Mouse (Mus musculus) stomach, embryonic 14.5 days (tissue): ENCODE results near the gene Herc6. TPM values are rescaled to one million over a fixed set of nuclear protein-coding genes. Genes with fewer than 3 reads are reported as not detected.
"Not testable (repeated sequence)": the region's sequence is repeated elsewhere in the genome, so short reads cannot be mapped to it uniquely, and the experiment has no call there.

ENCODE experiments used
- ATAC-seq: fragments of 200-750 bp; cut with Nextera tagmentation; 2 replicates; pipeline ENCODE4 v1.8.0; 2017; ENCODE audit warnings: low read depth, moderate TSS enrichment; ENCODE audit not compliant: insufficient number of reproducible peaks, insufficient read depth, low FRiP score
- H3K27ac ChIP-seq: fragments of 300-500 bp; sonication (generic); 2 replicates; pipeline ENCODE4 v1.5.1; 2014; ENCODE audit warnings: mild to moderate bottlenecking, low read length, moderate library complexity, mixed read lengths
- H3K27me3 ChIP-seq: fragments of 300-500 bp; sonication (generic); 2 replicates; pipeline ENCODE4 v1.6.1; 2014; ENCODE audit warnings: low read length, control low read depth, mixed read lengths; ENCODE audit not compliant: control insufficient read depth, insufficient read depth
- H3K36me3 ChIP-seq: fragments of 300-500 bp; sonication (generic); 2 replicates; pipeline ENCODE4 v1.6.1; 2014; ENCODE audit warnings: mild to moderate bottlenecking, control low read depth, low read length, moderate library complexity, mixed read lengths; ENCODE audit not compliant: control insufficient read depth, insufficient read depth
- H3K4me1 ChIP-seq: fragments of 300-500 bp; sonication (generic); 2 replicates; pipeline ENCODE4 v1.6.1; 2014; ENCODE audit warnings: low read length, control low read depth, mixed read lengths; ENCODE audit not compliant: control insufficient read depth, insufficient read depth
- H3K4me2 ChIP-seq: fragments of 300-500 bp; sonication (generic); replicated peaks from 2 replicates; pipeline ENCODE4 v1.6.1; 2014; ENCODE audit warnings: low read depth, low read length, control low read depth
- H3K4me3 ChIP-seq: fragments of 300-500 bp; sonication (generic); 2 replicates; pipeline ENCODE4 v1.5.1; 2014; ENCODE audit warnings: low read depth, low read length, control low read depth
- H3K9ac ChIP-seq: fragments of 300-500 bp; sonication (generic); replicated peaks from 2 replicates; pipeline ENCODE4 v1.6.1; 2014; ENCODE audit warnings: low read depth, mild to moderate bottlenecking, control low read depth, low read length, moderate library complexity, mixed read lengths
- H3K9me3 ChIP-seq: fragments of 300-500 bp; sonication (generic); 2 replicates; pipeline ENCODE4 v1.6.1; 2016; ENCODE audit warnings: low read depth, low read length, control low read depth; ENCODE audit not compliant: control insufficient read depth
- WGBS: fragments of 180-500 bp; shearing (Covaris S2); extraction: QIAGEN DNeasy Blood & Tissue Kit; methylation state at CpG from one replicate; pipeline ENCODE4 v1.1.7; 2014; 5-methylcytosine and 5-hydroxymethylcytosine counted together
- polyA plus RNA-seq: library from polyadenylated mRNA; unstranded; fragments of >200 nt; fragmentation: Nextera tagmentation; extraction: Ambion mirVana; gene quantifications from 2 replicates; pipeline ENCODE4 v1.2.1, GENCODE M21; 2014

Gene Herc6
- polyA plus RNA-seq, 1 experiment from 2014 or later, result 3.2 TPM

- Histone ChIP-seq H3K4me2 (peak overlapping the region; percentile 60), H3K36me3 (no peaks in the 10 kb centered on the region), H3K4me1 (peaks cover 5% of the 10 kb centered on the region; the same call in 1 of the 2 replicates), H3K9ac (0 out of 2 replicates have a peak overlapping the region, but pooled peaks have one; percentile 25), H3K9me3 (no peaks in the 10 kb centered on the region), H3K27ac (peak overlapping the region; percentile 76), H3K4me3 (peak overlapping the region; percentile 71), H3K27me3 (no peaks in the 10 kb centered on the region)
- 23% methylated on average over 14 of the region's 14 CpGs for WGBS
- 0 out of 2 replicates have a peak, but pooled peaks have one; percentile 10 for ATAC-seq
Measured at GRCm38 (mm10) chr6:57535971-57536669, 44.7 kb upstream of the Herc6 start.

DNA sequence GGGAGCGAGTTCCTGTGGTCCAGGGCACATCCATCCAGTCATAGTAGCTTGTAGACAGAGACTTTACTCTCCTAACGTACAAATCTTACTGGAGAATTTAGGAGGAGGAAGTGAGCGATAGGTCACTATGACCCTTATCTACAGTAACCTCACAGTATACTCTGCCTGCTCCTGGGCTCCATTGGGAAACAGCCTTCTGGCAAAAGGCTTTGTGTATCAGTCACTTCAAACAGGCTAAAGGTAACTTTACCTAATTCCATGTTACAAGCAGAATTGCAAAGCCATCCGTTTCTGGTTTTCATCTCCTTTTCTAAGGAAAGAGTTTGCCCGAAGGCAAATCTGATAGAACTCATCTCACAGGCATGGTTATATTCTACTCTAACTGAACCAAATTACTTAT, 42.9 kb upstream of the Herc6 start:
- Histone ChIP-seq H3K27ac (no peak overlapping the region), H3K36me3 (no peaks in the 10 kb centered on the region), H3K4me1 (peaks cover 5% of the 10 kb centered on the region; the same call in 1 of the 2 replicates), H3K4me2 (no peak overlapping the region), H3K9me3 (no peaks in the 10 kb centered on the region), H3K4me3 (no peak overlapping the region), H3K9ac (no peak overlapping the region), H3K27me3 (no peaks in the 10 kb centered on the region)
- ATAC-seq, result no peak
- 82% methylated on average over 5 of the region's 5 CpGs for WGBS

- H3K9ac ChIP-seq, result no peak overlapping the region
- no peak for ATAC-seq
- H3K4me2 ChIP-seq, result no peak overlapping the region
- H3K4me3 ChIP-seq, result no peak overlapping the region
- H3K27me3 ChIP-seq, result no peaks in the 10 kb centered on the region
- no peak overlapping the region for H3K27ac ChIP-seq
- WGBS, result 71% methylated on average over 5 of the region's 5 CpGs
- no peaks in the 10 kb centered on the region for H3K4me1 ChIP-seq
- H3K36me3 ChIP-seq, result no peaks in the 10 kb centered on the region
- no peaks in the 10 kb centered on the region for H3K9me3 ChIP-seq
Measured at GRCm38 (mm10) chr6:57540950-57541498, 39.8 kb upstream of the Herc6 start.

- H3K9me3 ChIP-seq, result no peaks in the 10 kb centered on the region
- H3K27me3 ChIP-seq, result no peaks in the 10 kb centered on the region
- no peak overlapping the region for H3K9ac ChIP-seq
- WGBS, result 66% methylated on average over 1 of the region's 1 CpGs
- no peak overlapping the region for H3K27ac ChIP-seq
- ATAC-seq, result no peak
- no peak overlapping the region for H3K4me3 ChIP-seq
- no peaks in the 10 kb centered on the region for H3K4me1 ChIP-seq
- H3K36me3 ChIP-seq, result no peaks in the 10 kb centered on the region
- H3K4me2 ChIP-seq, result no peak overlapping the region
Measured at GRCm38 (mm10) chr6:57541737-57542335, 39.0 kb upstream of the Herc6 start.

DNA sequence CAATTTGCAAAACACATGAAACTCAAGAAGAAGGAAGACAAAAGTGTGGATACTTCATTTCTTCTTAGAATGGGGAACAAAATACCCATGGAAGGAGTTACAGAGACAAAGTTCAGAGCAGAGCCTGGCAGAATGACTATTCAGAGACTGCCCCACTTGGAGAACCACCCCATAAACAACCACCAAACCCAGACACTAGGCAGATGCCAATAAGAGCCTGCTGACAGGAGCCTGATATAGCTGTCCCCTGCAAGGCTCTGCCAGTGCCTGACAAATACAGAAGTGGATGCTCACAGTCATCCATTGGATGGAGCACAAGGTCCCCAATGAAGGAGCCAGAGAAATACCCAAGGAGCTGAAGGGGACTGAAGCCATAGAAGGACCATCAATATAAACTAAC, 37.2 kb upstream of the Herc6 start:
- not testable (repeated sequence) for H3K36me3 ChIP-seq

GRCm38 (mm10) chr6:57544866-57545265, 35.9 kb upstream of the Herc6 start:
- Histone ChIP-seq H3K4me3 (no peak overlapping the region), H3K9me3 (no peaks in the 10 kb centered on the region), H3K4me1 (no peaks in the 10 kb centered on the region), H3K4me2 (no peak overlapping the region), H3K9ac (no peak overlapping the region), H3K27ac (no peak overlapping the region), H3K36me3 (no peaks in the 10 kb centered on the region), H3K27me3 (no peaks in the 10 kb centered on the region)
- WGBS, result 49% methylated on average over 2 of the region's 2 CpGs
- no peak for ATAC-seq

More for the DNA sequence above, 37.2 kb upstream of the Herc6 start:
- not testable (repeated sequence) for H3K27ac ChIP-seq, H3K27me3 ChIP-seq, H3K4me1 ChIP-seq, H3K4me2 ChIP-seq, H3K9ac ChIP-seq, H3K4me3 ChIP-seq, H3K9me3 ChIP-seq, ATAC-seq

GRCm38 (mm10) chr6:57551211-57551796, 29.5 kb upstream of the Herc6 start:
- H3K27me3 ChIP-seq, result no peaks in the 10 kb centered on the region
- 30% methylated on average over 3 of the region's 3 CpGs for WGBS
- H3K4me3 ChIP-seq, result no peak overlapping the region
- H3K36me3 ChIP-seq, result no peaks in the 10 kb centered on the region
- no peak overlapping the region for H3K4me2 ChIP-seq
- H3K27ac ChIP-seq, result no peak overlapping the region
- ATAC-seq, result no peak
- H3K9me3 ChIP-seq, result no peaks in the 10 kb centered on the region
- H3K9ac ChIP-seq, result no peak overlapping the region
- H3K4me1 ChIP-seq, result no peaks in the 10 kb centered on the region

DNA sequence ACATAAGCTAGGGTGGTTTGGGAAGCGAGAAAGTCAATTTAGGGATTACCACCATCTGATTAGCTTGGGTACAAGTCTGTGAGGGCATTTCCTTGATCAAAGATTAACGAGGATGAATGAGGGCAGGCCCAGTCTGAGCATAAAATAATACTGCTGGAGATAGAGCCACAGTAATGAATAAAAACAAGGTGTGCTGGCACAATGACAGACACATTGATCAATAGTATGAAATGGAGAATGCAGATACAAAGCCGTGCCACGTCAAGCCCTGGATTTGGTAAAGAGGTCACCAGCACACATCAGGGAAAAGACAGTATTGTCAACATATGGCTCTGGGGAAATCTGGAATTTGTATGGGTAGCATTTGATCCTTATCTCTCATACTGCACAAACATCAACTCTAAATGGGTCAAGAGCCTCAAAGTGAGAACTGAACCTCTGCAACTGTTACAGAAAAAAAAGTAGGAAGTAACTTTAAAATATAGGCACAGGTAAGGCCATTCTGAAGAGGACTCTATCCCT, 22.9 kb upstream of the Herc6 start:
- no peak for ATAC-seq
- Histone ChIP-seq H3K9ac (no peak overlapping the region), H3K36me3 (no peaks in the 10 kb centered on the region), H3K4me3 (no peak overlapping the region), H3K27ac (no peak overlapping the region), H3K4me2 (no peak overlapping the region), H3K9me3 (no peaks in the 10 kb centered on the region), H3K4me1 (no peaks in the 10 kb centered on the region), H3K27me3 (no peaks in the 10 kb centered on the region)
- 46% methylated on average over 4 of the region's 4 CpGs for WGBS
